Mouse (Mus musculus) liver, embryonic 14.5 days (tissue): ENCODE data around the gene Phlda2. TPM values are rescaled to one million over a fixed set of nuclear protein-coding genes. Genes with fewer than 3 reads are reported as not detected.

Experiments used
- ATAC-seq: fragments of 200-750 bp; cut with Nextera tagmentation; 2 replicates; pipeline ENCODE4 v1.8.0; 2017; ENCODE audit warnings: moderate number of reproducible peaks, mild to moderate bottlenecking, moderate library complexity; ENCODE audit not compliant: insufficient read depth
- DNase-seq, 3 experiments: peaks; one replicate each; pipeline ENCODE4 v3.0.0-alpha.2; 2012 to 2013; ENCODE audit warnings: low read depth in 3 of 3, low spot score in 3 of 3
- H3K27ac ChIP-seq: fragments of 300-500 bp; sonication (generic); 2 replicates; pipeline ENCODE4 v1.5.1; 2014; ENCODE audit warnings: moderate library complexity, mild to moderate bottlenecking, control low read depth, inconsistent platforms
- H3K27me3 ChIP-seq: fragments of 300-500 bp; sonication (generic); 2 replicates; pipeline ENCODE4 v1.6.1; 2014; ENCODE audit warnings: mild to moderate bottlenecking, low read length, moderate library complexity; ENCODE audit not compliant: control insufficient read depth, insufficient read depth
- H3K36me3 ChIP-seq: fragments of 300-500 bp; sonication (generic); replicated peaks from 2 replicates; pipeline ENCODE4 v1.6.1; 2014; ENCODE audit warnings: low read depth; ENCODE audit not compliant: control insufficient read depth, insufficient read depth
- H3K4me1 ChIP-seq, 2 experiments: fragments of 200-500 bp in 1 of 2; fragments of 300-500 bp in 1 of 2; sonication (generic) in 1 of 2; replicated peaks; 2 replicates each; pipeline ENCODE4 v1.6.1; 2012 to 2014; ENCODE audit warnings: antibody characterized with exemption in 1 of 2, inconsistent platforms in 1 of 2, low read length in 1 of 2; ENCODE audit not compliant: control insufficient read depth in 2 of 2, insufficient read depth in 2 of 2
- H3K4me2 ChIP-seq: fragments of 300-500 bp; sonication (generic); 2 replicates; pipeline ENCODE4 v1.6.1; 2014; ENCODE audit warnings: low read depth, mild to moderate bottlenecking, control low read depth, moderate library complexity
- H3K4me3 ChIP-seq, 2 experiments: fragments of 200-500 bp in 1 of 2; fragments of 300-500 bp in 1 of 2; sonication (generic) in 1 of 2; 2 replicates each; pipeline ENCODE4 v1.5.1; 2012 to 2014; ENCODE audit warnings: low read depth in 2 of 2, low read length in 2 of 2, mild to moderate bottlenecking in 2 of 2, control low read depth in 1 of 2, inconsistent platforms in 1 of 2, moderate library complexity in 1 of 2; ENCODE audit not compliant: insufficient read depth in 1 of 2
- H3K9ac ChIP-seq: fragments of 300-500 bp; sonication (generic); replicated peaks from 2 replicates; pipeline ENCODE4 v1.6.1; 2014; ENCODE audit warnings: mild to moderate bottlenecking, control low read depth, moderate library complexity
- H3K9me3 ChIP-seq: fragments of 300-500 bp; sonication (generic); 2 replicates; pipeline ENCODE4 v1.6.1; 2016; ENCODE audit warnings: low read length, mixed read lengths; ENCODE audit not compliant: control insufficient read depth
- CTCF ChIP-seq: IDR thresholded peaks from 2 replicates; pipeline ENCODE4 v1.5.1; 2016; ENCODE audit warnings: antibody characterized with exemption, low read depth, control low read depth
- EP300 ChIP-seq: IDR thresholded peaks from 2 replicates; pipeline ENCODE4 v1.6.1; 2016; ENCODE audit warnings: antibody characterized with exemption, low read depth
- WGBS: fragments of 180-500 bp; shearing (Covaris S2); extraction: QIAGEN DNeasy Blood & Tissue Kit; methylation state at CpG from one replicate; pipeline ENCODE4 v1.1.7; 2014; ENCODE audit not compliant: insufficient replicate concordance; 5-methylcytosine and 5-hydroxymethylcytosine counted together
- polyA plus RNA-seq, 2 experiments: library from polyadenylated mRNA; depleted of rRNA in 1 of 2; stranded (reverse) in 1 of 2; unstranded in 1 of 2; fragments of >200 nt; fragmentation: Nextera tagmentation in 1 of 2; extraction: Ambion mirVana in 1 of 2; gene quantifications; 2 replicates each; pipeline versions ENCODE4 v1.2.1 to v1.2.3; 2012 to 2014

Phlda2 gene
- polyA plus RNA-seq, 2 experiments = 18.2 to 23.2 TPM

DNA sequence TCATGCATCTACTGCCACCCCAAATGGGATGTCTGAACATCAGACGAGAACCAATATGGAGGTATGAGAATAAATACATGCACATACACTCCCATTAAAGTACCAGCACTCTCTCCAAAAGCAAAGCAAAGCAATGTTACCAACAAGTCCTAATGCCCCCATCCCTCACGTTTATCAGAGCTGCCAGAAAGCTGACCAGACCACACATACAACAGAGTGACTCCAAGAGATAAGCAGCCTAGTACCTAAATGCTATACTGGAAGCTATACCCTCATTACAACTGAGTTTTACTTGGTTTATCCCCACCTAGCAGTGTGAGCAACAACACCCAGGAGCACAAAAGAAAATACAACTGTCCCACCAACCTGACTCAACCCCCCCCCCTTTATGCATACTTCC is 30.3 kb upstream of the Phlda2 start:
- peak overlapping the region; percentile 60 for H3K27ac ChIP-seq
- peaks cover 84% of the 10 kb centered on the region for H3K36me3 ChIP-seq
- H3K4me2 ChIP-seq = peak overlapping the region; percentile 41
- no peak overlapping the region for H3K4me3 ChIP-seq
- DNase-seq = peak; percentile 63 to 65 (median 63)
- ATAC-seq = peak; percentile 90
- H3K9ac ChIP-seq = no peak overlapping the region
- peak; percentile 89 for TF ChIP-seq EP300
- no peak for TF ChIP-seq CTCF
- no peaks in the 10 kb centered on the region for H3K9me3 ChIP-seq
- 12% methylated on average over 2 of the region's 2 CpGs for WGBS
- no peaks in the 10 kb centered on the region for H3K27me3 ChIP-seq
- H3K4me1 ChIP-seq = peaks cover 19 to 27% of the 10 kb centered on the region in 2 experiments

DNA sequence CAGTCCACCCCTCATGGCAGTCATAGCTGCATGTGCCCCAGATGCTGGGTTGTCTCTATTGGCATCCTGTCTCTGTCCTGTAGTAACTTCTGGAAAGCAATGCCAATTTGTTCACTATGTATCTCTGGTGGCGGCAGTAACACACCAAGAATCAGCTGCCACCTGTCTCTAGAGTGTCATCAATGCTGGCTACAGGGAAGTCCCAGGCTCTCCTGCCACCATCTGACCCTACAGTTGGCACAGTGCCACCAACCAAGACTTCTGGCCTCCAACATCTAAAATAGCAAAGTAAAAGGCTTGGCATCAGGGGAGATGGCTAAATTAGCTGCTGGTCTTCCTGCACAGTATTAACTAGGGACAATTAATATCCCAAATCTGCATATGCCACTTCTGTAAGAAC is 29.5 kb upstream of the Phlda2 start:
- Histone ChIP-seq H3K9ac (no peak overlapping the region), H3K4me3 (no peak overlapping the region), H3K4me2 (no peak overlapping the region), H3K27ac (no peak overlapping the region), H3K36me3 (peaks cover 82% of the 10 kb centered on the region), H3K9me3 (no peaks in the 10 kb centered on the region), H3K4me1 (peaks cover 16 to 21% of the 10 kb centered on the region in 2 experiments), H3K27me3 (no peaks in the 10 kb centered on the region)
- DNase-seq (no peak), ATAC-seq (no peak)
- WGBS = 71% methylated on average over 1 of the region's 1 CpGs
- TF ChIP-seq EP300 (no peak), CTCF (no peak)

DNA sequence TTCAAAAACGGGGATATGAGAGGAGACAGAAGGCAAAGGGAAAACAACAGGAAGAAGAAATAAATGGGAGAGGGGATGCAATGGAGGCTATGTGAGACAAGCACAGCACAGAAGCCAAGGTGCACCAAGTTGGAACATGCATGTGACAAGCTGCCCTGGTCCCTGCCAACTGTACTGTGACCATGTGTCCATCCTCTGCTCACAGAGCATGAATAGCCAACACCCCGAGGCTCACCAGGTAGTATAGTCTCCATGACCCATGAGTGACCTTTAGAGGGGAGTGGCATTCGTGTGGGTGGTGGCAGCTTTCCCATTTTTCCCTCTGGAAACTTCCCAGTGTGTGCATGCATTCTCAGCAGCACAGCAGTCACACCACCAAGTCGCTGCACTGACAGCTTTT is 16.4 kb upstream of the Phlda2 start:
- no peak overlapping the region for H3K4me3 ChIP-seq
- H3K9me3 ChIP-seq = no peaks in the 10 kb centered on the region
- ATAC-seq (no peak), DNase-seq (no peak)
- no peaks in the 10 kb centered on the region for H3K4me1 ChIP-seq
- TF ChIP-seq CTCF (no peak), EP300 (no peak)
- no peak overlapping the region for H3K27ac ChIP-seq
- H3K27me3 ChIP-seq = no peaks in the 10 kb centered on the region
- H3K9ac ChIP-seq = no peak overlapping the region
- H3K4me2 ChIP-seq = no peak overlapping the region
- peaks cover 79% of the 10 kb centered on the region for H3K36me3 ChIP-seq
- 77% methylated on average over 4 of the region's 4 CpGs for WGBS

DNA sequence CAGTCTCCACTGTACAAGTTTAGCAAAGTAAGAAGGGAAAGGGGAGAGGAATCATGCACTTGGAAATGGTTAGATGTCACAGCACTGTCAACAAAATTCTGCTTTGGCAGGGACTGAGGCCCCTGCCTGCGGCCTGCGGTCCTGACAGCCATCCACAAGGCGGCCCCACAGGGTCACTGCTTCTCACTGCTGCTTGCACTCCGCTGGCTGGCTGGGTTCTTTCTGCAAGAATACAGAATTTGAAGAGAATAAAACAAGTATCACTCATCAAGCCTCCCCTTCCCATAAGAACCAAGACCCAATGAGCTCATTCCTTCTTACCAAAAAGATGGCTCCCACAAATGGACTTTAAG is 11.4 kb upstream of the Phlda2 start:
- Histone ChIP-seq H3K27ac (no peak overlapping the region), H3K4me3 (no peak overlapping the region), H3K27me3 (no peaks in the 10 kb centered on the region), H3K9ac (no peak overlapping the region), H3K36me3 (peaks cover 49% of the 10 kb centered on the region), H3K4me1 (no peaks in the 10 kb centered on the region), H3K4me2 (no peak overlapping the region), H3K9me3 (no peaks in the 10 kb centered on the region)
- ATAC-seq = no peak
- DNase-seq = no peak
- TF ChIP-seq EP300 = no peak
- TF ChIP-seq CTCF = no peak
- WGBS = 94% methylated on average over 4 of the region's 4 CpGs

DNA sequence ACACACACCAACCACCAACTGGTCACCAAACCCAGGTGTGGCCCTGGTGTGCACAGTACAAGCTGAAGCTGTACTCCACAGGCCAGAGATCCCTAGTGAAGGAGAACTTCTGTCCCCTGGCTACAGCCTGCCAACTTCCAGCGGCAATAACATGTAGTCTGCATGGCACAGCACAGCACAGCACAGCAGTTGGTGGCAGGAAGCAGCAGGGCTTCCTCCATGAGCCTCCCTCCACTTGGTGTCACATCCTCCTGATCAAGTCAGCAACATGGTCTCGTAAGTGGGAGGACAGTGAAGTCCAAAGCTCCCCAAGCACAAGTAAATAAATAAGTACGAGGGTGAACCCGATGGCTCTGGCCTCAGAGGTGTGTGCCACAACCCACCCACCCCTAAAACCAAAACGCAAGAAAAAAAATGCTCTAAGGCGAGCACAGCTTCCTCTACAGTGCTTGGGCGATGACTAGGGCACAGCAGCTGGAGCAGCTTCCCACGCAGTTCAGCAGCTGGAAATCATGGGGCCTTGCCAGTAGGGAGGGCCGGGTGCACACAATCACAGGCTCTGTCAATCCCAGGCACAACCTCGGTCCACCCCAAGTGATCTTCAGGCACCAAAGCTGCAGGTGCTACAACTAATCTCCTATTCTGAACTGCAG is 10.9 kb upstream of the Phlda2 start:
- H3K4me2 ChIP-seq = no peak overlapping the region
- no peaks in the 10 kb centered on the region for H3K4me1 ChIP-seq
- ATAC-seq (no peak), DNase-seq (no peak)
- TF ChIP-seq CTCF = no peak
- no peak for TF ChIP-seq EP300
- no peak overlapping the region for H3K4me3 ChIP-seq
- H3K36me3 ChIP-seq = peaks cover 44% of the 10 kb centered on the region
- H3K9ac ChIP-seq = no peak overlapping the region
- no peak overlapping the region for H3K27ac ChIP-seq
- no peaks in the 10 kb centered on the region for H3K9me3 ChIP-seq
- no peaks in the 10 kb centered on the region for H3K27me3 ChIP-seq
- 73% methylated on average over 10 of the region's 10 CpGs for WGBS
